Comparison of ENCODE assay signal across 9 mouse cellular contexts in genomic region chr7:73393307-73394012, GRCm38 (mm10). TPM values are rescaled to one million over a fixed set of nuclear protein-coding genes. Genes with fewer than 3 reads are reported as not detected.
DNase-seq lines count a peak whose midpoint lies in the region; ATAC-seq and TF ChIP-seq lines count a peak whose summit lies in the region.
"Had no signal": no experiment of that assay in that cellular context is flagged by ENCODE, and none has a peak within 500 bp of the region (broad histone marks: within the 10 kb centered on the region; RNA-seq: fewer than 3 reads in every experiment).

No protein-coding gene starts in this region.

- peaks cover 58% of the 10 kb centered on the region for H3K4me1 ChIP-seq in forebrain, embryonic 14.5 days (ENCODE audit: control insufficient read depth, insufficient read depth, low read length)
- H3K4me1 ChIP-seq in limb, embryonic 14.5 days (ENCODE audit: control insufficient read depth, insufficient read depth, low read length) = peaks cover 60% of the 10 kb centered on the region

- H3K9ac ChIP-seq in forebrain, embryonic 14.5 days (ENCODE audit: low read length) = peak overlapping the region; percentile 90
- peak overlapping the region; percentile 87 for H3K9ac ChIP-seq in limb, embryonic 14.5 days (ENCODE audit: low read depth, low read length, severe bottlenecking)

- H3K27me3 ChIP-seq in forebrain, embryonic 14.5 days (replicated peaks; ENCODE audit: control insufficient read depth, insufficient read depth, low read length) = no peaks in the 10 kb centered on the region
- no peaks in the 10 kb centered on the region for H3K27me3 ChIP-seq in limb, embryonic 14.5 days (ENCODE audit: control insufficient read depth, insufficient read depth, low read length)

- peak; percentile 85 for DNase-seq in heart, adult 11 months
- DNase-seq in heart, adult 9 months (ENCODE audit: low spot score in 2 of 2) = no peak
- DNase-seq in brain, embryonic 14.5 days (ENCODE audit: low read depth) = peak; percentile 73
- DNase-seq in forebrain, embryonic 14.5 days (ENCODE audit: low spot score) = peak; percentile 58
- DNase-seq in limb, embryonic 14.5 days (ENCODE audit: low spot score) = no peak
- no peak for DNase-seq in MN1 (ENCODE audit: low spot score)
- DNase-seq in lung, postnatal 36 days = no peak
- DNase-seq in kidney, adult 11 months = no peak
- DNase-seq: liver had no signal

- no peaks in the 10 kb centered on the region for H3K36me3 ChIP-seq in forebrain, embryonic 14.5 days (ENCODE audit: control insufficient read depth, insufficient read depth, low read length)
- H3K36me3 ChIP-seq in limb, embryonic 14.5 days (ENCODE audit: control insufficient read depth, insufficient read depth, low read length) = peaks cover 10% of the 10 kb centered on the region; the same call in 1 of the 2 replicates

- H3K4me2 ChIP-seq in forebrain, embryonic 14.5 days (ENCODE audit: low read length) = peak overlapping the region; percentile 88
- peak overlapping the region; percentile 71 for H3K4me2 ChIP-seq in limb, embryonic 14.5 days (replicated peaks; ENCODE audit: low read depth, low read length, severe bottlenecking)

- peak overlapping the region; percentile 65 for H3K4me3 ChIP-seq in forebrain, embryonic 14.5 days (ENCODE audit: low read depth, low read length)
- peak overlapping the region; percentile 68 for H3K4me3 ChIP-seq in limb, embryonic 14.5 days (replicated peaks; ENCODE audit: low read length)

- no peak for ATAC-seq in forebrain, embryonic 14.5 days
- no peak for ATAC-seq in limb, embryonic 14.5 days (ENCODE audit: low FRiP score, low read depth)

- no peak for TF ChIP-seq CTCF in brain, embryonic 14.5 days (IDR thresholded peaks at IDR 0.05; ENCODE audit: borderline replicate concordance, extremely low read depth, insufficient read depth, insufficient read length)

- H3K27ac ChIP-seq in forebrain, embryonic 14.5 days (ENCODE audit: low read depth, low read length) = peak overlapping the region; percentile 85
- H3K27ac ChIP-seq in limb, embryonic 14.5 days (replicated peaks; ENCODE audit: low read depth, low read length) = peak overlapping the region; percentile 93; the same call in 1 of the 2 replicates

- WGBS in forebrain, embryonic 14.5 days = 19% methylated on average over 9 of the region's 9 CpGs
- 29% methylated on average over 9 of the region's 9 CpGs for WGBS in limb, embryonic 14.5 days

- no peak for TF ChIP-seq POLR2A in brain, embryonic 14.5 days (IDR thresholded peaks at IDR 0.05; ENCODE audit: borderline replicate concordance, extremely low read depth, insufficient read depth, insufficient read length, poor library complexity, severe bottlenecking)
- no peak for TF ChIP-seq POLR2A in limb, embryonic 14.5 days (IDR thresholded peaks at IDR 0.05; ENCODE audit: borderline replicate concordance, extremely low read depth, insufficient read depth, insufficient read length)

- no peaks in the 10 kb centered on the region for H3K9me3 ChIP-seq in forebrain, embryonic 14.5 days (replicated peaks; ENCODE audit: control insufficient read depth, low read length)
- no peaks in the 10 kb centered on the region for H3K9me3 ChIP-seq in limb, embryonic 14.5 days (ENCODE audit: control insufficient read depth, low read length)

RNA-seq across cellular contexts. Expression of gene Rgma, which starts 18.2 kb away (rescaled TPM):
- 59.9 and 142 TPM in 2 replicates for polyA plus RNA-seq in brain, embryonic 14.5 days (2012; rRNA removed)
- 20.6 and 23.6 TPM in 2 replicates for polyA plus RNA-seq in forebrain, embryonic 14.5 days (2014; fragmentation: Nextera tagmentation; extraction: Ambion mirVana)
- polyA plus RNA-seq in limb, embryonic 14.5 days (2012; rRNA removed) = 49.1 and 64.3 TPM in 2 replicates
- polyA plus RNA-seq in limb, embryonic 14.5 days (2014; fragmentation: Nextera tagmentation; extraction: Ambion mirVana) = 23.5 and 30.9 TPM in 2 replicates

Comparison
In these comparisons a context has a peak if more than half of its experiments do, and no peak if none do; other contexts are left out.
1. DNase-seq: peak in heart, adult 11 months (single experiment), brain, embryonic 14.5 days (single experiment) and forebrain, embryonic 14.5 days (single experiment); none in heart, adult 9 months (0 of 2), limb, embryonic 14.5 days (single experiment), MN1 (single experiment), lung, postnatal 36 days (single experiment) and kidney, adult 11 months (single experiment).